Mouse (Mus musculus) heart, postnatal 10 days (tissue): ENCODE results near the gene Vsir. TPM values are rescaled to one million over a fixed set of nuclear protein-coding genes. Genes with fewer than 3 reads are reported as not detected.

Experiments
- DNase-seq, 2 experiments: peaks; one replicate each; pipeline ENCODE4 v3.0.0; 2021
- intact Hi-C: fragments of 180-260 bp; cut with DNase I; formaldehyde crosslinking; loops from one replicate; pipeline ENCODE4 v1.15.1; 2025
- total RNA-seq, 2 experiments: library from RNA; stranded (reverse); gene quantifications; 2 replicates each; pipeline ENCODE4 v1.2.3; 2021

Vsir gene
- total RNA-seq, 2 experiments from 2014 or later = 20.4 to 27.3 TPM

DNA sequence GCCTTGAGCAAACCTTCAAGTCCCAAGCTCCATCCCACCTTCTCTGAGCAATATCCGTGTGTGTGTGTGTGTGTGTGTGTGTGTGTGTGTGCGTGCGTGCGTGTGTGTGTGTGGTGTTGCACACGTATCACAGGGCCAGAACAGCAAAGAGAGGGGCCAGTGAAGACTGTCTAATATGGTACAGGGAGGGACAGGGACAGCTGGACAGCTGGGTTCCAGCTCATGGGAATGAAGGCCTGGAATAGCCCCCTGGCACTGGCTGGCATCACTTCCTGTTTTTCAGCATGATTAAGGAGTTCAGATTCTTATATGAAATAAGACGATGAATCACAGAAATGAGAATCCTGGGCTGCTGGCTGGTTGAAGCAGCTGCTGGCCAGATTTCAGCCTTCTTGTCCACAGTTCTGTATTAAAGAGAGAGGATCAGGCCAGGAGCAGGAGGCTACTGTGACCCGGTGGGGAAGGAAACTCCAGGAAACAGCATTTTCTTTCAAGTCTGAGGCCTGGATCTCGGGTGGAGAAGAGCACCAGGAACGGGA, 32.8 kb downstream of the Vsir start:
- intact Hi-C loops = no loop called here
- no peak for DNase-seq

DNA sequence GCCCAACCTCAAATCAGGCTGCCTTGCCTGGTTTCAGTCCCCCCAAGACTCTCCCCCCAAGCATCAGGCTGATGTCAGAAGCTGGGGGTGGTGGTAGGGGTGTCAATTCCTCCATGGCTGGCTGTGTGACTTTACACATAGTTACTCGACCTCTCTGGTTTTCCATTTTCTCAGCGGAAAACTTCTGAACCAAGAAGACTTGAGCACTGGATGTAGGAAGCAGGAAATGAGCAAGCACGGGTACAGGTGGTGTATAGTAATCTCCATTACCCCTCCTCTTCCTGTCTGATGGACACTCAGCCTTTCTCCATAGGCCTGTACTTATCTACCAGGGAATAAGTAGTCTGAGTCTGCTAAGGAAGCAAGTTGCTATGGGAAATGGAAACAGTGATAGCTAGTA, 33.6 kb downstream of the Vsir start:
- intact Hi-C loops = loop anchor here (5.0 kb wide), 1 partner anchor 33 kb away; the partner anchor contains the start of gene Vsir
- DNase-seq = no peak

DNA sequence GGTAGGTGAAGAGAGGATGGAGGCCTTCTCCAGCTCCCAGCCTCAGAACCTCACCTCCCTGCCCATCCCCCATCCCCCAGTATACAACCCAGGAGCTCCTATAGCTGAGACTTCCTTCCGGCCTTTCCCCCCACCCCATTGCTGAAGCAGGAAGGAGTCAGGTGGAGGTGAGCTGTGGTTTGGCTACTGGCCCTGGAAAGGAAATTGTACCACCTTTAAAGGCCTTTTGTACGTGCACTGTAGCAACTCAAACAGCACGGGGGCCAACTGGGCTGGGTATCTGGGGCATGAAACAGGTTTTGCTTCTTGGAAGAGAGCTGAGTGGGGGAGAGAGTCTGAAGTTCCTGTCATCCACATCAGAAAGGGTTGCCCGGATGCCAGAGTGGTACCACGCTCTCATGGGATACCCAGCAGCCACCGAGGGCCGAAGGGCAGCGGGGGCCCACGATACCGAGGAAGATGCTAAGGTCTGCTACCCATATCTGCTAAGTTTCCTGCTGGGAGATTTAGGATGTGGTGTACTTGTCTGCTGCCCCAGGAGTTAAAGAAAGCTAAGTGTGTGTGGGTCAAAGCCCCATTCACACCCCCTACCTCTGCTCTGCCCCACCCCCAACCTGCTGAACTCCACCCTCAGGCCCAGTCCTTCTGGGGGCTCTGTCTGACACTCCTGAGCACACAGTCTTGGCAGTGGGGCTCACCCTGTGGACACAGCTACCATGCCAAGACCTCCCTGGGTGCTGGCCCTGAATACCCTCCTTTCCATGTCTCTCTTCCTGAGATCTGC, 34.7 kb downstream of the Vsir start:
- DNase-seq = no peak
- intact Hi-C loops = loop anchor here (5.0 kb wide), 1 partner anchor 34 kb away; the partner anchor contains the start of gene Vsir

DNA sequence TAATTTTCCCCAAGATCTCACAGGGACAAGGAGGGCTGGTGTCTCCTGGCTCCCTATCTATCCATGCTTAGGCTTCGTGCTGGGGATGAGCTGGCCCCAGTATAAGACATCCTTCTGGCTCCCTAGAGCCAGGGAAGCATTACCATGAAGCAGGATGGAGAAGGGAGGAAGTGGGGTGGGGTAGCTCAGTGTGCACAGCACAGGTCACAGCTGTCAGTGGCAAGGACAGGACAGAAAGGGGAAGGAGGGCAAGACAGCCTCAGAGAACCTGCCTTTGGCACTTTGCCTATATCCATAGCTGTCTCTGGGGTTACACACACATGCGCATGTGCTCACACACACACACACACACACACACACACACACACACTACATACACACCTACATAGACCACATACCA, 41.7 kb downstream of the Vsir start:
- DNase-seq = no peak
- intact Hi-C loops = no loop called here

DNA sequence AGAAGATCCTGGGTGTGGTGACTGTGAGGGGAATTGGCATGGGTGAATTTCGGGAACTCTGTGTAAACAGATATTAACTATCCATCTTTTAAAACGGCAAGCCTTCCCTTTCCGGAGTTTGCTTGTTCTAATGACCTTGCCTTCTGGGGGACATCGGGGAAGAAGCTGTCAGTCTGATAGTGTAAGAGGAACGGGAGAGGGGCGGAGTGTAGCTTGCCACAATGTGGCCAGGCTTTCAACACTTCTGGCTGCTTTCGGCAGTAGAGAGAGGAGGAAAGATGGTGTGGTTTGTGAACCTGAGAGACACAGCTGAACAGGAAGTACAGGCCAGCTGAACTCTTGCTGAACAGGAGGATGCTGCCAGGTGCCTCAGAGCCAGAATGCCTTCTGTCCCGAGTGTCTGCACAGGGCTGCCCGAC, 42.8 kb downstream of the Vsir start:
- DNase-seq = peak; percentile 47

DNA sequence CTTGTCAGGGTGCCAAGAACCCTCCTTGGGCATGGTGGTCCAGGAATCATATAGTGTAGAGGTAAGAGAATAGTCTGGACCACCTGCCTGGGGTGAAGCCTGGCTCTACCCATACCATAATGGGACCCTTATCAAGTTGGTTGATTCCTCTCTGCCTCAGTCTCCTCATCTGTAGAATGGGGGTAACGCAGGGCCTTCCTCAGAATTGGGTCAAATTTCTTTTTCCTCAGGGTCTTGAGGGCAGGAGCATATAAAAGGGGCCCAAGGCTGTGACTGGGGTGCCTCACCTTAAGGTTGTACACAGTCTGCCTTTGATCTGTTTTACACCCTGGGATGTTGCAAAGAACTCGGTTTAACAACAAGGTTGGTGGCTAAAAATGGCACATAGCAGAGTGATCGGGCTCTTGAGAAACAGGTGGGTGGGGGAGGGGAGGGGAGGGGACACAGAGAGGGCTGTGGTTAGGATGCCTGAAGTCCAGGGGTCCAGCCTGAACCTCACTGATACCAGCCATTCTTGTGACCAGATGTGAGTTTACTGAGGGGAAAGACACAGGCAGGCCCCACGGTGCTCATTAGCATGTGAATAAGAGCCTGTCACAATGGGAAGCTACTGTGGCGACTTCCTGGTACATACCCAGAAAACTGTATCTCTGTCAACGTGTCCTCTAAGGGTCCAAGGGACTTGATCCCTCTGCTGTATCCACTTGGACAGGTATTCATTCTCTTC, 43.7 kb downstream of the Vsir start:
- DNase-seq = no peak
- intact Hi-C loops = no loop called here

More for the DNA sequence above, 42.8 kb downstream of the Vsir start:
- intact Hi-C loops = no loop called here

DNA sequence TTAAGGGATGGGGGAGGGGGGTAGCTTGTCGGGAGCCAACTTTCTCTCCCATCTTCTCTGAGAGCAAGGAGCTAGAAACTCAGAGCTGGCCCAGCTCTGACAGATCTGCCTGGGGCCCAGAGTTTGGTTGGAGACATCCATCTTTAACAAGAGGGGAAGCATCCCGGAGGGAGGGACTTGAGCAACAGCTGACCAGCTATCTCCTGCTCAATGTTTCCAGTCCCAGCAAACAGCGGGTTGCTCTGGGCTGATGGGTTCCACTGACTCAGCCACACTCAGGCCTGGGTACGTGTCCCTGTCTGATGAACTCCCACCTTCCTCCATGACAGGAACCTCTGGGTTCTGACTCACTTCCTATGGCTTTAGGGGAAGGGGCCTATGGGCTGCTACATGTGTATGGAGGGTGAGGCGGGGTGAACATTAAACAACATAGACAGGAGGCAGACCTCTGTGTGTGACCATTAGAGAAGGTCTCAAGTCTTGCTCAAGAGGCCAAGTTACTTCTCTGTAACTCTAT, 44.3 kb downstream of the Vsir start:
- DNase-seq = no peak
- intact Hi-C loops = no loop called here

DNA sequence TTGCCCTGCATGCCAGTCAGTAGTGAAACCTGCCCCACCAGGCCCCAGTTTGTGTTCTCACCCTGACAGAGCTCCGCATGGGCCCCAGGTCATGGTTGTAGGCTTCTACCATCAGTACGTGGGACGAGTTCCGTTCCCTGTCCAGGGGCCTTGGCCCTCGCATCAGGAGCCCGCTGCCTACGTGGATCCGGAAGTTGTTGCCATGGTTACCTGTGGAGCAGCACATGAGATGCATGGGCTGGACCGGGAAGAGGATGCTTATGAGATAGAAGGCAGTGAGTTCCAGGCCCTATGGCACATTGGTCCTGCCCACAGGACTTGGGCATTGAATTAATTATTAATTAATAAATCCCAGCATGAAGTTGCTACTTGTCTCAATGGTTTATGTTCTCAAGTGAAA, 45.0 kb downstream of the Vsir start:
- DNase-seq = no peak
- intact Hi-C loops = no loop called here

DNA sequence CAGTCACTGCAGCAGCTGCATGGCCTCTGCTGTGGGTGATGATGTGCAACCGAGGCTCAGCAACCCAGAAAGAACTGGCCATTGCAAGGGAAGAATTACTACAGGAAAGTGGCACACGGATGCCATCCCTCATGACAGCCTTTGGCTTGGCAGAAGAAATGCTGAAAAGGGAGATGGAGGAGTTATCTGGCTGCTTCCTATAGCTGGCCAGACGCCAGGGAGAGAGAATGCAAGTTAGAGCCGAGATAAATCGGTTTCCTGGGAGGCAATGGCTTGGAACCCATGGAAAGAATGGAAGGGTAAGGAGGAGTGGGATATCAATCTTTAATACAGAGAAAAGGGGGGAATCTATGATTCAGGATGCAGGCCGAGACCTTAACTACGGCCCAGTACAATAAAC, 48.3 kb downstream of the Vsir start:
- intact Hi-C loops = no loop called here
- DNase-seq = no peak

DNA sequence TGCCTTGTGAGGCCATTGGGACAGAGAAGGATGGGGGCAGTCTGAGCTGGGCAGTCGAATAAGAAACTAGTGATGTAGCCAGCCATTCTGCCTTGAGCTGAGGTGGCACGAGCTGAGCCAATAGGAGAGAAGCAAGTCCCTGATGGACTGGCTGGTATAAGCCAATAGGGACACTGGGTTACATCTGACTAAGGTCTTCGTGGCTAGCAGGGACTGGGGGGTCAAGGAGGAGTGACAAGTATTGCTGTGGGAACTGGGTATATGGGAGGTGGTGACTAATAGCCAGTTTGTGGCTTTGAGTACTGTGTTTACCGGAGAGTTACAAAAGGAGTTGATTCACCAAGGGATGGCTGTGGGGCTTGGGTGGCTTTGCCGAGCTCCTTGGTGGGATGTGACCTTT, 49.0 kb downstream of the Vsir start:
- no peak for DNase-seq
- intact Hi-C loops = no loop called here

DNA sequence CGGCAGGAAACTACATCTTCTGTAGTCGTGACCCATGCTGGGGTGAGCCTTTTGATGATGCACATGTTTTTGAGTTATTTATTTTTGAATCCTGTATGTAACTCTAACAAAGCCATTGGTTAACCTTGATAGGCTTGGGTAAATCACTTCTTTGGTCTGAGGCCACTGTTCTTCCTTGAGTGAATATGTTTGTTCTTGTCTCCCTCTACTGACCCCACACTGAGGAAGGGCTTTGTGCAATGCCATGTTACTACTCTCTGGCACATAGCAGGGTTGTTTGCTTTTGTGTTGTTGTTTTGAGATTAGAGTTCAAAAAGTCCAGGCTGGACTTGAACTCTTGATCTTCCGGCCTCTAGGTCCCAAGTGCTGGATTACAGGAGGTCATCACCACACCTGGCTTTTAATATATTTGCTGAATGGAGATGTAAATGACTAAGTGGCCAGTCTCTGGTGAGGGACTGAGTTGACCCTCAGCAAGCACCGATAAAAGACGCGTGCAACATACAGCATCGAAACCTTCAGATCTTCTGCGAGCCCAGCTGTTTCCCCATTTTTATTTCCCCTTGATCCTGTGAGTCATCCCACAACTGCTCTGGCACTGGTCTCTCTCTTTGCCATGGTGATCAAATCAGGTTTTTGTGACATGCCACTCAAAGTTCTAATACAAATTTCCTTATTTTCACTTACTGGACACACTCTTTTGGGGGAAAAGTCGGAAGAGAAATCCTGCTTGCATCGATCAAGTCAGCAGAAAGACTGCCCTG, 51.6 kb downstream of the Vsir start:
- no peak for DNase-seq

DNA sequence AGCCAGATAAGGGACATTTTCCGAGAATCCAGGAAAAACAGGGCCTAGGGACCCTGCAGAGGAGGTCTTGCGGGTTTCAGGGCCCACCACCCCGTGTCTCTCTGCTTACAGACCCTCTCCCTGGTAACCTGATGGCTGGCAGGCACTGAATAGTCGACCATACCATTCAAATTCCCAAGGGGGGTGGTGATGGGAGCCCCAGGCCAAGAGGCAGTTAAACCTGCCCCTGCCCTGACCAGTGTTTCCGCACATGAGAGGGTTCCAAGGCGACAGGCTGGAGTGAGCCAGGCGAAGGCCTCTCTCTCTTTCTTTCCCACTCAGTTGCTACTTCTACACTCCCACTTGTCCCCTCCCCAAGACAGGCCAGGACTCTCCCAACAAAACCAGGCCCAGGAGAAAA, 52.8 kb downstream of the Vsir start, which contains the start of gene Gm17455:
Gene Gm17455, plus strand, starts transcription at position 278 of the 400 bp plus-strand sequence.
- DNase-seq = no peak
- intact Hi-C loops = no loop called here

More for the DNA sequence above, 51.6 kb downstream of the Vsir start:
- intact Hi-C loops = no loop called here

DNA sequence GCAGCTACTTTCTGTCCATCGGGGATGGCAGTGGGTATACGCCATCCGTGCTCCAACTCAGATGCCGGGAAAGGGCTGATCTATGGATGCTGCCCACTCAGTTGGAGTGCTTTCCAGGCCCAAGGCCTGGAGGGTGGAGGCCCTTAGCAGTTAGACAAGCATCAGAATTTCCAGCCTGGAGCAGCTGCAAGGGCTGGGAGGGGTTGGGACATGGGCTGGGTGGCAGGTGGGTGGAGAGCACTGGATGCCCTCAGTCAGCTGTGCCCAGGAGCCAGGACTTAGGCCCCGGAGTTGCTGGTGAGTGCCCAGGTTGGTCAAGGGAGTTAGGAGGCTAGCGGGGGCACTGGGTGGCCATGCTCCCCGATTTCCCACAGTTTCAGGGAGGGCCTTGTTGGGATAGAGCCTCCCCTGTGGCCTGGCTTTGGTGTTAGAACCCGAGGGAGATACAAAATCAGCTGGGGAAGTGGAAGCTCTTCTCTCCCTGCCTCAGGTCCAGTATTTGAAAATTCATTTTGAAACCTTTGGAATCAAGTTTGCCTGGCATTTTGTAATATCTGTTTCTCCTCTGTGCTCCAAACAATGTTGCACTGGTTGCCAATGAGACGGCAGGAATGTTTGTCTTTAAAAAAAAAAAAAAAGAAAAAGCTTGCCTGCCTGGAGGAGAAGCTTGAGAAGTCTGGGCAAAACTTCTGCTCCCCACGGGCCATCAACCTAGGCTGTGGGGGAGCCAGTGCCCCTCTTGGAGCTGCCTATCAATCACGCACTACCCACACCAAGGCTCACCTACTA, 54.0 kb downstream of the Vsir start:
- intact Hi-C loops = no loop called here
- no peak for DNase-seq

DNA sequence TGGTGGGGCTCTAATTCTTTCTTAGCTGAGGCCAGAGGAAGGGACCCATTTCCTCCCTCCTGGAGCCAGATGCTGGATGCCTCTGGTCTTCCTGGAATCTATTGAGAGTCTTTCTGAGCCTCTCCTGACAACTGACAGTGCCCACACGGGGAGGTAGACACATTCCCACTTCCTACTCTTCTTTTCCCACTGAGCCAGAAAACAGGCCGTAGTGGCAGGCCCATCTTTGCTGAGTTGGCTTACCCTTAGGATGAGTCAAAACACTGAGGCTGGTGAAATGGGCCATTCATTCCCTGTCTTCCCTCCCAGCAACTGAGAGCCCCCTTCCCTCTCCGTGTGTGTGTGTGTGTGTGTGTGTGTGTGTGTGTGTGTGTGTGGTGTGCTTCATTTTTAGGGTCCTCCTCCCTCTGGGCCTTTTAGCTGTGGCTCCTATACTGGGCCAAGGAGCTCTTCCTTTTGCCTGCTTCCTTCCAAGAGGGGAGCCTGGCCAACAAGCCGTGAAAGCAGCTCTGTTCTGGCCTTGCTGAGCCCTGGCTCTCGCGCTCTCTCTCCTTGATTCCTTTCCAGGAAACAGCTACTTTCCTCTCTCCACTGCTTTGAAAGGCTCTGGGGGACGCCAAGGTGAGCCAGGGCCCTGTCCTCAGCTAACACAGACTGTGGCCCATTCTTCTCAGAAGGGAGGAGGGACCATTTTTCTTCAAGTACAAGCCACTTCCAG, 59.0 kb downstream of the Vsir start:
- peak; percentile 48 to 54 for DNase-seq
- intact Hi-C loops = no loop called here

DNA sequence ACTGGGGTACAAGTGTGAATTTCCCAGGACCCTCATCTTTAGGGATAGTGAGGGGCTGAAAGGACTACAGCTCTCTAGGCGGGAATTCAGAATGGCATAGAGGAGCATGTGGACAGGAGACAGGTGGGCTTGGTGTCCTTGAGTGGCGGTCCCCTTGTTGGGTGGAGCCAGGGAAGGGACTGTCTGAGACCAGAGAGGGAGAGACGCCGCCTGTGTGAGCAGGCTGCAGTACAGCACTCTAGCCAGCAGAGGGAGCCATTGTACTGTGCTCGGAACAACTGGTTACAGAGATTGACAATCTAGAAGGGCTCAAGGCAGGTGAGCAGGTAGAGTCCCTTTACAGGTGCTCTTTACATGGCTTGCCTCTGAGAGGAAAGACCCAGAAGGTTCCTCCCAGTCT, 61.2 kb downstream of the Vsir start:
- DNase-seq = peak; percentile 63 to 78
- intact Hi-C loops = loop anchor here (2.0 kb wide), 2 partner anchors 61 to 349 kb away; partner anchors contain the start of gene Vsir

DNA sequence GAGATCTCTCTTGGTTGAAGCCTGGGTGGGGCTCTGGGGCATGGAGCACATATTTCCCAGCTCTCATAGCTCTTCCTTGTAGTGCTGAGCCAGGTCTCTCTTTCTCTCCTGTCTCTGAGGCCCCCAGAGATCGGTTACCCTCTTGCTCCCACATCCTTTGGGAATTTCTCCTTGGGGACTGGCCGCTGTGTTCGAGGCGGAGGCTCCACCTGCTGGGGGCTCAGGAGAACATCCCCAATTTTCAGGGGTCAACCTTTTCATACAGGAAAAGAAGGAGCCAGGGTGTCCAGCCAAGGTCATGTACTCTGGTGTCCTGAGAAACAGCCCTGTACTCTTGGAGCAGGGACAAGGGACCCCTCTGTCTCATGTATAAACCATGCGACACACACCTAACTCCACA, 65.1 kb downstream of the Vsir start:
- intact Hi-C loops = loop anchor here (1.0 kb wide), 1 partner anchor 106 kb away; no protein-coding TSS in a partner anchor
- no peak for DNase-seq

DNA sequence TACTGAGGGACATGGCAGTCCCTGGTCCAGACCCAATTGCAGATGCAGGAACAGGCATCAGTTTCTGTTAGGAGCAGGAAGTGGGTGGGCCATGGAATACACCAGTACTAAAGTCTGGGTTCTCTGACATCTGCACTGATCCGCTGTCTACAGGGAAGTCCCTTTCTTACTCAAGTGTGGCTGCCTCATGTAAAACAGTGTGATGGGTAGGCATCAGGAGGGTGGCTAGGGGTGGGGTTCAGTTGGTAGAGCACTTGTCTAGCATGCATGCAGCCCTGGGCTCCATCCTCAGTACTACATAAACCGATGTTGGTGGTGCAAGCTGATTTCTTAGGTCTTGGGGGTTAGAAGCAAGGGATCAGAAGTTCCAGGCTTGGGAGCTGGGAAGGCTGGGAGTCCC, 67.1 kb downstream of the Vsir start:
- no peak for DNase-seq
- intact Hi-C loops = no loop called here

DNA sequence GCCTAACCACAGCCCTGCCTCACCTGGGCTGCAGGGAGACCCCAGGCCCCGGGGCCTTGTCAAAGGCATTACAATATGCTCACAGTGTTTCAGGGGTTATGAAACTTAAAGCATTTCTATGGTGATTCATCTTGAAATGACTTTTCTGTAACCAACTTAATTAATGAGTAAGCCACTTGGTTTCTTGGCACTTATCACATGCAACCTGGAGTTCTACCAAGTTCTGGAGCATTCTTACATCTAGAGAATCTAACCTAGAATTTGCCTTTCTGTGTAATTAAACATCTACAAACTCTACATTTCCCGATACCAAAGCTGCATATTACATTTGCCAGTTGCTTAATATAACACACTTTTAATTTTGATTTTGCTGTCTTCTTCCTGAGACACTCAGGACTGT, 70.4 kb downstream of the Vsir start:
- no peak for DNase-seq
- intact Hi-C loops = loop anchor here (5.0 kb wide), 1 partner anchor 110 kb away; no protein-coding TSS in a partner anchor

DNA sequence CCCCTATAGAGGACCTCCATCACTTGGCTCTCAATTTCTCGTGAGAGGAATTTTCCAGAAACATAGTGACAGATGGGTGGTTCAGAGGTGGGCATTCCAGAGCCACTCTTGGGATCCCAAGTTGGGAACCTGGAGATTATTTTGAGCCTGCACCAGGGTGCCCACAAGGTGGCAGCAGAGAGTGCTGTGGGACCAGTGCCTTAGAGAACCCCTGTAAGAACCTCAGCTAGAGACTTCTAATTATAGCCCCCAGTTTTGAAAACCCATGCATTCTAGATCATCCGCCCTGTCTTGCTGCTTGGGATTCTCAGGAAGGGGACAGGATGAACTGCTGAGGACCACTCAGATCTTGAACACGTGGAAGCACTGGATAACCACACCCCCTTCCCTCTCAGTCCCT, 71.5 kb downstream of the Vsir start:
- intact Hi-C loops = loop anchor here (1.0 to 5.0 kb wide), 2 partner anchors 109 to 279 kb away; no protein-coding TSS in a partner anchor
- DNase-seq = peak; percentile 58 to 84
